Mouse (Mus musculus) liver, postnatal 0 days (tissue): ENCODE measurements around the gene Gmds.

Experiments used
- CTCF ChIP-seq: sonication (generic); IDR thresholded peaks from 2 replicates; pipeline ENCODE4 v1.5.1; 2016; ENCODE audit warnings: antibody characterized with exemption, low read depth
- EP300 ChIP-seq: IDR thresholded peaks from 2 replicates; pipeline ENCODE4 v1.6.1; 2016; ENCODE audit warnings: antibody characterized with exemption, low read depth, mild to moderate bottlenecking

GRCm38 (mm10) chr13:32212125-32212524 is 126.4 kb downstream of the Gmds start:
- no peak for TF ChIP-seq CTCF
- no peak for TF ChIP-seq EP300
